Mouse (Mus musculus) common myeloid progenitor, adult 5-6 weeks (primary cell): Measurements from ENCODE around the gene Smagp. TPM values are rescaled to one million over a fixed set of nuclear protein-coding genes. Genes with fewer than 3 reads are reported as not detected.

Experiments used
- ATAC-seq: replicated peaks from 2 replicates; pipeline ENCODE4 v1.8.0; 2016; ENCODE audit warnings: low read depth, mild to moderate bottlenecking, moderate TSS enrichment, inconsistent platforms; ENCODE audit not compliant: poor library complexity, severe bottlenecking
- total RNA-seq: library from RNA; stranded (forward); fragments of 200-1000, 187-1606 nt; gene quantifications from 2 replicates; pipeline ENCODE4 v1.2.3, GENCODE M21; 2017

Smagp gene
- total RNA-seq, 1 experiment from 2014 or later: 5.1 TPM

DNA sequence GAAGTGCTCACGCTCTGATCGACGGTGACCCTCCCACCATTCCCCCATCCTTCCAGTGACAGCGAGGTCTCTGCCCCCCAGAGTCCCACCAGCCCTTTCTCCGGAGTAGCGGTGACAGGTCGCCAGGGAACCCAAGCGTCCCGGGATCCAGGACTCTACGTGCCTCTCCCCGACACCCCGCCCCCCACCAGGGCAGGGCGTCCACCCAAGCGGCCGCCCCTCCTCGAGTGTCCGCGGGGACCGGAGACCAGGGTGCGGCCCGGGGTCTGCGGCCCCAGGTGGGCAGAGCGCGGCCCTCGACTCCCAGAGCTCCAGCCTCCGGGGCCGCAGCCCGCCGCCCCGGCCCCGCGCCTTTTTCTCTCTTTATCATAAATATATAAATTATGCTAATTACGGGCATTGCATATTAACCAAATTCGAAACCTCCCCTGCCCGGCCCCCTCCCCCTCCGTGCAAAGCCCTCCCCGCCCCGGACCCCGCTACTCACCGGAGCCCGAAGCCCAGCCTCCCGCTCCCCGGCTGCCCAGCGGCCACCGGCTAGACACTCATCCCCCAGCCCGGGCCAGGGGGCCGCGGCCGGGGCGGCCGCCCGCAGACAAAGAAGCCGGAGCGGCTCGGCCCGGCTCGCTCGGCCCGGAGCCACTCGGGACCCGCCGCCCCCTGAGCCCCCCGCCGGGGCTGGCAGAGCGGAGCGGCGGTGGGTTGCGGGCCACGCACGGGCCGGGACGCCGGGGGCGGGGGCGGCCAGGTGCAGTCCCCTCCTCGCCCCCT is 37.3 kb downstream of the Smagp start, which contains the start of gene Pou6f1:
Gene Pou6f1, minus strand, starts transcription at position 709 of the 771 bp plus-strand sequence.
- ATAC-seq: no peak

DNA sequence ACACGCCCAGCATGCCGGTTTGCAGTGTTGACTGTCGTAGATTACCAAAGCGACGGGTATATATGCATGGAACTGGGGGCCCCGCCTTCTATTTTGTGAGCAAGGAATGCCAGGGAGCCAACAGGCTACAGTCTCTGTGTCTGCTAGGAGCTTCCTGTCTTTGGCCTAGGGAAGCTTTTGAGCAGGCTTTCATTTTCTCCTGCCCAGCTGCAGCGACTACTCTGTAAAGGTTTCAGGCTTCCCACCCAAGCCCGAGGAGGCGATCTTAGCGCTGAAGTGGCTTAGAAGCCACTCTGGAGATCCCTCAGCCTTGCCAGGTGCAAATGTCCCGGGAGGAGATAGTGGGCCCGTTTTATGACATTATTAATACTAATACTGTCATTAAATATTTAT is 37.9 kb downstream of the Smagp start:
- peak; percentile 45 for ATAC-seq

DNA sequence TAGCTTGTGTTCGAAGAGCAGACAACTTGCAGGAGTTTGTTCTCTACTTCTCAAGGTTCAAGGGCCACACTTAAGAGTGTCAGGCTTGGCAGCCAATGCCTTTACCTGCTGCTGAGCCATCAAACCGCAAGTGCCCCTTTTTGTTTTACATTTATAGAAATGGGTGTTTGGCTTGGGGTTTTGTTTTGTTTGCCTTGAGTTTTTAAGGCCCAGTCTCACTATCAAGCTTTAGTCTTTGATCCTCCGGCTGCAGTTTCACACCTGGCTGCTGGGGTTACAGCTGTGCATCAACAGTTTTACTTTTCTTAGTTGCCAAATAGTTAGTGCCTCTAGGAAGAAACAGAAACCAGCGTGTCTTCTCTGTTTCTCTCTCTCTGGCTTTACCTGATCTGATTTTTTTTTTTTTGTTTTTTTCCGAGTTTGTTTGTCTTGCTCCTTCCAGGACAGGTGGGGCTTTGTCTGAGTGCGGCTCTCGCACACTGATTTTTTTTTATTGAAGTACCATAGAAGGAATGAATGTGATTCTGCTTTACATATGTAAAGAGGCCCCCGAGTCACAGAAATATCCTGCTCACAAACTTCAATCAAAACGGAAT is 38.4 kb downstream of the Smagp start:
- ATAC-seq: no peak

DNA sequence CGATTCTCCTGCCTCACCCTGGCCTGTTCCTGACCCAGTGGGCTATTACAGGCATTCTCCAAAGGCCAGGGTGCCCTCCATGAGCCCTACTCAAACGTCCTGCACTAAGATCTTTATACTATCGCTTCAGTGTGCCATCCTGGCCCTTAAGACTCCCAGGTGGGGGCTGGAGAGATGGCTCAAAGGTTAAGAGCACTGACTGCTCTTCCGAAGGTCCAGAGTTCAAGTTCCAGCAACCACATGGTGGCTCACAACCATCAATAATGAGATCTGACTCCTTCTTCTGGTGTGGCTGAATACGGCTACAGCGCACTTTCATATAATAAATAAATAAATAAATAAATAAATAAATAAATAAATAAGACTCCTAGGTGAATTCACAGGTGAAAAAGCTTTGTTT is 43.9 kb downstream of the Smagp start:
- ATAC-seq: no peak

DNA sequence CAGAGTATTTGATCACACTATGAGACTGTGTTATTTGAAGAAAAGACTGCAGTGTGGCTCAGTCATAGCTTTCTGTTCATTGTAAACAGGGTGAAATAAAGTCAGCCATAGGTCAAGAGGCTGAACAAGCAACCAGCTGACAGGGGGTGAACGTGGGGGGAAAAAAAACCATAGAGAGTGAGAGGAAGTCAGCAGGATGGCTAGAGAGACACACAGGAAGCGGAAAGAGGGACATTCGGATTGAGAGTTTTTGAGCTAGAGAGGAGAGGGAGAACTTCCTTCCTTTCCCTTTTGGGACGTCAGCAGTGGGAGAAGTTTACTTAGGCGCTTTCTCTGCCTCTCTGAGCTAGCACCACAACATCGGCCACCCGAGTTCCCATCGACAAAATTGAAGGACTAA is 46.3 kb downstream of the Smagp start:
- no peak for ATAC-seq

DNA sequence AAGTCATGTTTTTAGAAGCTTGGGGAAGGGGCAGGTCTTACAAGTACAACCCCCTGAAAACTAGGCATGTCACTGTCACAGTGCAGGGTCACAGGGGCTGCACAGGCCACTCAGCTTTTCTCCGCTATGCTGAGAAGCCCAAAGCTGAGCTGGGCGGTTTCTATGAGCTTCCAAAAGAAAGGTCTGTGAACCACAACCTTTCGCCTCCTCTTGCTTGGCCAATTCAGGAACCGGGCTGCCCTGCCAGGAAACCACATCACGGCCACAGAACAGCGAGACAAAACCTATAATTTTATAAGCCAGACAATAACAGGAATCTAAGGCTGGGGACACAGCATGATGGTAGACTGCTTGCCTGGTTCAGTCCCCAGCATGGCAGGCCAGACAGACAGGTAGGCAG is 48.4 kb downstream of the Smagp start:
- peak; percentile 68 for ATAC-seq

DNA sequence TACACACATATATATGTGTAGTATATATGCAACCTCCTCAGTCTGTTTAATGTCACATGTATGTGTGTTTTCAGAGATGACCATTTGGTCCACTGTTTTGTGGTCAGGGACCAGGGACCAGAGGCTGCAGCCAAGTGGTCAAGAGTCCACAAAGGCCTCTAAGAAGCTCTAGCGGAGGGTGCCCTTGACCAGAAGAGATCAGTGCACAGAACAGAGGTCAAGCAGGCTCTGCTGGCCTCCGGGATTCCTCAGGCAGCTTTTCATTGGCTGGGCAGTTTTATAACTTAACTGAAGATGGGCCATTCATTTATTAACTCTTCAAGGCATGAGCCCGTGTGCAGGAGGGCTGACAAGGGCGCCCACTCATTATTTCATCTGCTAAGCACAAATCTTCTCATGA is 49.6 kb downstream of the Smagp start:
- no peak for ATAC-seq

DNA sequence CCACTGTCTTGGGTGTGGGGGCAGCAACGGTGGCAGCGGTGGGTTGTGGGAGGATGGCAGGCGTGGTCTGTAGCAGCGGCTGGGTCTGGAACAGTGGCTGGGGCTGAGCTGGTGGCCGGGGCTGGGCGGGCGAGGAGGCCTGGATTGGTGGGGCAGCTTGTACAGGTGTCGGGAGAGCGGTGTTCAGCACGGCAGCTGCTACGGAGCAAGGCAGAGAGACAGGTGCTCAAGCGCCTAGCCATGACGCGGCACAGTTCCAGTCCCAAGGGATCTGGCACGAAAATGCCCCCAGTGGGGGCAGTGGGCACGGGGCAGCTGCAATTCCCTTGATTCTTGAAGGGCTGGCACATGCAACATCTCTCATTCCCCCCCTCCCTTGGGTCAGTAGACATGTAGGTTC is 50.8 kb downstream of the Smagp start:
- no peak for ATAC-seq

DNA sequence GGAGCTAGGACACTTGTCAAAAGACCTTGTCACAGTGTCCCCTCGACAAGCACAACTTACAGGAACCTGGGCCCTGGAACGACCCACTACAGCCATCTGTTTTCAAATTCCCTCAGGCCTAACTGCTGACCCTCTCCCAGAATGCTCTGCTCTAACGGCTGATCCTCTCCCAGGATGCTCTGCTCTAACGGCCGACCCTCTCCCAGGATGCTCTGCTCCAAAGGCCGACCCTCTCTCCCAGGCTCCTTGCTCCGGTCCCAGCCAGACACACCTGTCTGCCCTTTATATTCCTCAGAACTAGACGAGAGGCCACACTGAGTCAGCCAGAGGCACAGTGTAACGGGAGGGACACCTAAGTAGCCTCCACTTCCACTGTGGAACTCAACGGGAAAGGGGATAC is 56.6 kb downstream of the Smagp start:
- no peak for ATAC-seq

DNA sequence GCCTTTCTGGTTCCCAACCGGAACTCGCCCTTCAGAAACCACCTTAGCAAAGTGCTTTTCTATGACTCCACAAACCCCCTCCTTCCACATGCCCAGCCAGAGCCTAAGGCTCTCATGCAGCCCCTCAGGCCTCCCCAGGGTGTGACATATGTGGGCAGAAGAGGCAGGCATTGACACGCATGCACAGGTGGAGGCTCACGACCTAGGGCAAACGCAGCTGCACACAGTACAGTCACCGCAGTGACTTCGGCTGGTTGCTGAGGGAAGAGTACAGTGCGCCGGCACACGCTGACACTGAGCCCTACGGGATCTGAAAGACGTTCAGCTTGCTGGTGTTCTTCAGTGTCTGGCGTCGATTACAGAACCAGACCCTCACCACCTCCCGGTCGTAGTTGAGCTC is 58.8 kb downstream of the Smagp start:
- no peak for ATAC-seq

DNA sequence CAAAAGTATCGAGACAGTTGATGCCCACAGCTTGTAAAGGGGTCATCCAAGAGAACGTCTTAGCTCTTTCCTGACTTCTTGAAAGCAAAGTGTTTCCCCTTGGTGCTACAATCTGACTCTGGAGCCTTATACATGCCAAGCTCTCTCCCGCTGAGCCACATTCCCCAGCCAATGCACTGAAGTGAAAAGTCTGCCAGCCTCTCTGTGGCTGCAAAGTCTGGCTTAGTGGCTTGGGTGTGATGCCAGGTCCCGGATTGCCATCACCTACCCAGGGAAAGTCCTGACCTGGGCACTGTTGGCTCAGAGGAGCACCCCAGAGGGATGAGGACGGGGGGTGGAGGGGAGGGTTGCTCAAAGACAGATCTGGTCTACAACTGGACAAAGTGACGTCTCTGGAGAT is 59.9 kb downstream of the Smagp start:
- no peak for ATAC-seq

DNA sequence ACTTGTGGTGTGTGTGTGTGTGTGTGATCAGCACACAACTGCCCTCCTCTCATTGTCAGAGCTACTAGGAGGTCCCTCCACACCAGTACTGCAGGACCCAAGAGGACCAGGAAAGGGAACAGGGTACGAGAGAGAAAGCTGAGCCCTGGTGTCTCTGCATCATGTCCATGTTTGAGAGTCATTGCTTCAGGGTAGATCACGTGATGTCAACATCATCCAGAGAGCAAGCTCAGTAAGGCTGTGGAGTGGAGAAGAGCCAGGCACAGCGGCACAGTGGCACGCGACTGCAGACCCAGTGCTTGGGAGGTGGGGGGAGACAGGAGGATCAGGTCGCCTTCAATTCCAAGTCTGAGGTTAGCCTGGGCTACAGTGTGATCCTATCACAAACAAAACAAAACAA is 60.3 kb downstream of the Smagp start:
- no peak for ATAC-seq

DNA sequence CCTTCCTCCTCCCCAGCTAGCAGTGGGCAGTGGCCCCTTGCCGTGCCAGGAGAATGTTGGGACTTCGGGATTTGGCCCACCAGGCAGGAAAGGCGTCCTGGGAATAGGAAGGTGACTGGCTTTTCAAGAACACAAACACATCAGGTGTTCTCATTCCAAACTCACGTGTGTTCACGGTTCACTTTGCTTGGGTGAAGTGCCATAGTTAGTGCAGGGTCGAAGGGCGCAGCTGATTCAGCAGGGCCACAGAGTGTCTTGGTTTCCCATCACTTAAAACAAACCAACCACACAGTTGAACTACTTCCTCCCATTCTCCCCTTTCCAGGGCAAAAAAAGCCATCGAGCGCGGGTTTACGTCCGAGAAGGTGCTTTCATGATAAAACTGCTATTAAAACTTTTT is 61.4 kb downstream of the Smagp start:
- ATAC-seq: no peak

DNA sequence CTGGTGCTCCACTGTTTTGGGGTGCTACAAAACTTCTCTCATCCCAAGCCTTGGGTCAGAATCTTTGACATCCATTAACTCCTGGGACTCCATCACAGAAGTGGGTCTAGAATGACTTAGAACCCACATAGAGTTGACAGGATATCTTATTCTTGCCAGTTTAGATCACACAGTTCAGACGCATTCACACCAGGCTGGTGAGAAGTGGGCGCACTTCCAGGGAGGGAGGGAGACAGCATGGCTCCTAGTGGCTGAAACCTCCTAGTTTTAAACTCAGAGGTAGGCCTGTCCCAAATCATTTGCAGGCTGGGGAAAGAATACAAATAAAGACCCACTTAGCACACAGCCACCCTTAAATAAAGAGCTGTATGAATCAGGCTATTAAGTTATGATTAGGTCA is 62.4 kb downstream of the Smagp start:
- ATAC-seq: 0 out of 2 replicates have a peak, but pooled peaks have one; percentile 39

DNA sequence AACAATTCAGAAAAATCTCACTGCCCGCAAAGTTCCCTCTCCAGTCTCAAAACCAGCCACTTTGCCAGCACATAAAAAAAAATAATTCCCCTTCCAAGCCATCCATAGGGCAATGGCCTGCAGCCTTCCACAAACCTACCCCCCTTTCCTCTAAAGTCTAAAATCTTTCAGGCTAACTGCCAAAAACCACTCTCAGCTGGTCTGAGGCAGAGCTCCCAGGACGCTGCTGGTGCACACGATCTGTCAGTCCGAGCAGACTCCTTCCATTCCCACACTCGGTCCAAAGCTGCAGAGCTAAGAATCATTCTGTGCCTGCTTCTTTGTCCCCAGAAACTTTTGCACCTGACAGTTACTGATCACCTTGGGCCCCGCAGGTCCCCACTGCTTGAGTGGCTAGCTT is 62.8 kb downstream of the Smagp start:
- no peak for ATAC-seq

Other genes with a start within 250 kb of the Smagp start
- not detected in 2 replicates for gene Gm5475, start 214.8 kb downstream of the Smagp start, total RNA-seq
- 19.7 and 30.4 TPM in 2 replicates for gene Slc11a2, start 211.9 kb downstream of the Smagp start, total RNA-seq
- 20.1 and 30.2 TPM in 2 replicates for gene Letmd1, start 167.9 kb downstream of the Smagp start, total RNA-seq
- 2.6 and 4.0 TPM in 2 replicates for gene Csrnp2, start 141.5 kb downstream of the Smagp start, total RNA-seq
- 10.1 and 16.9 TPM in 2 replicates for gene Tfcp2, start 84.9 kb downstream of the Smagp start, total RNA-seq
- gene Pou6f1, start 37.0 kb downstream of the Smagp start, total RNA-seq: 0.19 and 1.4 TPM in 2 replicates
- 155 and 179 TPM in 2 replicates for gene Dazap2, start 21.6 kb downstream of the Smagp start, total RNA-seq
- gene Bin2, start 32.6 kb upstream of the Smagp start, total RNA-seq: 134 and 142 TPM in 2 replicates
- 21.1 and 29.0 TPM in 2 replicates for gene Cela1, start 51.0 kb upstream of the Smagp start, total RNA-seq
- 42.7 and 49.2 TPM in 2 replicates for gene Galnt6, start 92.4 kb upstream of the Smagp start, total RNA-seq
- 10.9 and 12.6 TPM in 2 replicates for gene Slc4a8, start 124.8 kb upstream of the Smagp start, total RNA-seq
- gene Scn8a, start 232.9 kb upstream of the Smagp start, total RNA-seq: not detected in 2 replicates